Mouse (Mus musculus) forebrain, embryonic 14.5 days (tissue): ENCODE measurements around the gene Fam155a. TPM values are rescaled to one million over a fixed set of nuclear protein-coding genes. Genes with fewer than 3 reads are reported as not detected.
A peak's percentile ranks its signal among the peaks of the same experiment; 100 is the strongest.

ENCODE experiments used
- ATAC-seq: fragments of 200-750 bp; cut with Nextera tagmentation; 2 replicates; pipeline ENCODE4 v1.8.0; 2017; ENCODE audit warnings: mild to moderate bottlenecking, moderate library complexity
- DNase-seq: peaks from one replicate; pipeline ENCODE4 v3.0.0-alpha.2; 2015; ENCODE audit warnings: low spot score
- H3K27ac ChIP-seq: fragments of 300-500 bp; sonication (generic); 2 replicates; pipeline ENCODE4 v1.5.1; 2014; ENCODE audit warnings: low read depth, mild to moderate bottlenecking, control low read depth, low read length, moderate library complexity
- H3K27me3 ChIP-seq: fragments of 300-500 bp; sonication (generic); replicated peaks from 2 replicates; pipeline ENCODE4 v1.6.1; 2014; ENCODE audit warnings: low read length, control low read depth, mixed read lengths; ENCODE audit not compliant: control insufficient read depth, insufficient read depth
- H3K36me3 ChIP-seq: fragments of 300-500 bp; sonication (generic); 2 replicates; pipeline ENCODE4 v1.6.1; 2014; ENCODE audit warnings: low read length, control low read depth; ENCODE audit not compliant: control insufficient read depth, insufficient read depth
- H3K4me1 ChIP-seq: fragments of 300-500 bp; sonication (generic); 2 replicates; pipeline ENCODE4 v1.6.1; 2014; ENCODE audit warnings: antibody characterized with exemption, low read length, control low read depth; ENCODE audit not compliant: control insufficient read depth, insufficient read depth
- H3K4me2 ChIP-seq: fragments of 300-500 bp; sonication (generic); 2 replicates; pipeline ENCODE4 v1.6.1; 2014; ENCODE audit warnings: mild to moderate bottlenecking, control low read depth, low read length
- H3K4me3 ChIP-seq: fragments of 300-500 bp; sonication (generic); 2 replicates; pipeline ENCODE4 v1.5.1; 2014; ENCODE audit warnings: low read depth, low read length, control low read depth
- H3K9ac ChIP-seq: fragments of 300-500 bp; sonication (generic); 2 replicates; pipeline ENCODE4 v1.6.1; 2014; ENCODE audit warnings: mild to moderate bottlenecking, low read length, control low read depth, moderate library complexity
- H3K9me3 ChIP-seq: fragments of 300-500 bp; sonication (generic); replicated peaks from 2 replicates; pipeline ENCODE4 v1.6.1; 2016; ENCODE audit warnings: low read length, control low read depth, mixed read lengths; ENCODE audit not compliant: control insufficient read depth
- WGBS: fragments of 180-500 bp; shearing (Covaris S2); extraction: QIAGEN DNeasy Blood & Tissue Kit; methylation state at CpG from one replicate; pipeline ENCODE4 v1.1.7; 2014; 5-methylcytosine and 5-hydroxymethylcytosine counted together
- polyA plus RNA-seq: library from polyadenylated mRNA; unstranded; fragments of >200 nt; fragmentation: Nextera tagmentation; extraction: Ambion mirVana; gene quantifications from 2 replicates; pipeline ENCODE4 v1.2.1, GENCODE M21; 2014

Gene Fam155a
- polyA plus RNA-seq, 1 experiment from 2014 or later, result 12.1 TPM

DNA sequence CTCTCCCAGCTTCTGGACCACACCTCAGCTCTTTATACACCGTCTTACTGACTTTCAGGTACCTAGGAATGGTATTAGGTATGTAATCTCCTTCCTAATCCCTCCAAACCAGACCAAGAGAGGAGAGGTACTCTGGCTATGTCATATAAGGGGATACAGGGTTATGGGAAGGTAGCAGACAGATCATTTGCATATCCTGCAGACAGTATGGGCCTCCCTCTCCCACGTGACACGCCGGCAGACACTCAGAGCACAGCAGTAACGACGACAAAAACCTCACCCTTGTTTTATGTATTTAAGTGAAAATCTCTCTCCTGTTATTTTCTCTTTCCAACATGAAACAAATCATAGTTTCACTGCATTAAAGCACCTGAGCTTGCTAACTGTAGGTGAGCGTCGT is 496.8 kb downstream of the Fam155a start:
- H3K4me1 ChIP-seq, result no peaks in the 10 kb centered on the region
- H3K27ac ChIP-seq, result no peak overlapping the region
- H3K4me2 ChIP-seq, result no peak overlapping the region
- no peak overlapping the region for H3K9ac ChIP-seq
- no peak overlapping the region for H3K4me3 ChIP-seq
- no peak for DNase-seq
- no peaks in the 10 kb centered on the region for H3K9me3 ChIP-seq
- no peak for ATAC-seq
- 75% methylated on average over 8 of the region's 8 CpGs for WGBS
- no peaks in the 10 kb centered on the region for H3K36me3 ChIP-seq
- no peaks in the 10 kb centered on the region for H3K27me3 ChIP-seq

DNA sequence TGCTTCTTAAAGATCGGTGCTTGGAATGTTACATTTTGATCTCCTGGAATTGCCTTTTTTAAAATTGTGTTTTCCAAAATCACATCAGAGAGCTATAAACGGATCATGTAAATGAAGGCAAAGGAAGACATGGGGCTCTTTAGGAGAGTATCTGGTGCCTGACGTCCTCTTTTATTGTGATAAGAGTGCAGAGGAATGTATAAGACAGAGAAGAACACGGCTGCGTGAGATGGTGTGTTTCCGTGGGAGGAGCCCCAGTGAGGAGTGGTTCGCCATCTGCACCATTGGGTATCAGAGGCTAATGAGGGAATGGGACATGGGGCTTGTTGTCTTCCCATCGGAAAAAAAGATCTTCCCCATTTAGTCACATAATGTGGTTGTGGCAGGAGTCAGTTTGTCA is 506.6 kb downstream of the Fam155a start:
- Histone ChIP-seq H3K4me3 (no peak overlapping the region), H3K27me3 (no peaks in the 10 kb centered on the region), H3K4me1 (no peaks in the 10 kb centered on the region), H3K4me2 (no peak overlapping the region), H3K9ac (no peak overlapping the region), H3K36me3 (no peaks in the 10 kb centered on the region), H3K9me3 (no peaks in the 10 kb centered on the region), H3K27ac (no peak overlapping the region)
- 88% methylated on average over 8 of the region's 8 CpGs for WGBS
- DNase-seq (no peak), ATAC-seq (no peak)

DNA sequence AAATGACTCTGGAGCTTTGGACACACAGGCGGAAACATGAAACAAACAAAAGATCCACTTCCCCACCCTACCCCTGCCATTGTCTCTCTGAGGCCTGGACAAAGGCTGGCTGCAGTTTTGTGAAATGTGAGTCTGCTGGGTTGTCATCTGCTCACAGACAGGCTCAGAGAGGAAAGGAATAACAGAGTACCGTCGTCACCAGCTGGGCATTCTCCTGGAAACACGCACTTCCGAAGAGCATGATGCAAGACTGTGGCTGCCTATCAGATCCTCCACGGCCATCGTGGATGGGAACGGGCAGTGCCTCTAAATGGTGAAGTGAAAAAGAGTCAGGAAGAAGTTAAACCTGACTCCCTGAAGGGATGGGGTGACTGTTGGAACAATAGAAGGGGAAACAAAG is 509.4 kb downstream of the Fam155a start:
- WGBS, result 48% methylated on average over 8 of the region's 8 CpGs
- no peak for DNase-seq
- Histone ChIP-seq H3K27ac (no peak overlapping the region), H3K4me2 (no peak overlapping the region), H3K36me3 (no peaks in the 10 kb centered on the region), H3K4me1 (no peaks in the 10 kb centered on the region), H3K4me3 (no peak overlapping the region), H3K9me3 (no peaks in the 10 kb centered on the region), H3K27me3 (no peaks in the 10 kb centered on the region), H3K9ac (no peak overlapping the region)
- ATAC-seq, result no peak; the same call in 1 of the 2 replicates

DNA sequence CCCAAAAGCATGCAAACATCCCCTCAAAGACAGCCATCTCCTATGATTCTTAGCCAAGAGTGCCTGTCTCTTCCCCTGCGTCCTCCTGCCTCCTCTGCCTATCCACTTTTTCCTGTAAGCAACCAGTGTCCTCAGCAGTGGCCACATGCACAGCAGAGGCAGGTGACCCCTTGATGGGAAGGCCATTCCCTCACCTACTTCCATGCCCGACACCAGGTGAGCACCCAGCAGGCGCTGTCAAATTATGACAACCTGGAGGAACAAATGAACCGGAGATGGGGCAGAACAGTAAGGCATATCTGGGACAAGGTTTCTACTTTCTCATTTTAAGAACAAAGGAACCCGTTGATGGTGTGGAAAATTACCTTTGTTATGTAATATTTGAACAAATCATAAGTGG is 515.6 kb downstream of the Fam155a start:
- H3K9me3 ChIP-seq, result no peaks in the 10 kb centered on the region
- no peak overlapping the region for H3K9ac ChIP-seq
- no peak overlapping the region for H3K4me2 ChIP-seq
- H3K36me3 ChIP-seq, result no peaks in the 10 kb centered on the region
- H3K4me3 ChIP-seq, result no peak overlapping the region
- H3K27me3 ChIP-seq, result no peaks in the 10 kb centered on the region
- H3K27ac ChIP-seq, result no peak overlapping the region
- WGBS, result 96% methylated on average over 5 of the region's 5 CpGs
- ATAC-seq (no peak), DNase-seq (no peak)
- H3K4me1 ChIP-seq, result no peaks in the 10 kb centered on the region

DNA sequence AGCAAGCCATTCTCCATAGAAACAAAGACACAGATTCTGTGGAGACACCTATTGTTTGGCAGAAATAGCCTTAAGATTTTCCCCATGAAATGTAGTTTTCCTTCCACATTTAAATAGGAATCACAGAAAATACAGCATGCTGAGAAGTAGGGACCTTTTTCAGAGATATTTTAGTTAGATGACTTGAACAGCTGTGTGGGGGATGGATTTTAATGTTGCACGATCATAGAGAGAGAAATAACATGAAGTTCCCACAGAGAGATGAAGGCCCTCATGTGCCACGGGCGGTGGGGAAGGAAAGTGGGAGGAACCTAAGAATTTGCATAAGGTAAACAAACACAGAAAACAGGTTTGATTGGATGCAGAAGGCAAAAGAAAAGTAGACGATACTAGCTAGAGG is 518.0 kb downstream of the Fam155a start:
- Histone ChIP-seq H3K4me2 (no peak overlapping the region), H3K4me1 (no peaks in the 10 kb centered on the region), H3K4me3 (no peak overlapping the region), H3K27ac (no peak overlapping the region), H3K36me3 (no peaks in the 10 kb centered on the region), H3K27me3 (no peaks in the 10 kb centered on the region), H3K9ac (no peak overlapping the region), H3K9me3 (no peaks in the 10 kb centered on the region)
- no peak for DNase-seq
- 85% methylated on average over 4 of the region's 4 CpGs for WGBS
- no peak for ATAC-seq

DNA sequence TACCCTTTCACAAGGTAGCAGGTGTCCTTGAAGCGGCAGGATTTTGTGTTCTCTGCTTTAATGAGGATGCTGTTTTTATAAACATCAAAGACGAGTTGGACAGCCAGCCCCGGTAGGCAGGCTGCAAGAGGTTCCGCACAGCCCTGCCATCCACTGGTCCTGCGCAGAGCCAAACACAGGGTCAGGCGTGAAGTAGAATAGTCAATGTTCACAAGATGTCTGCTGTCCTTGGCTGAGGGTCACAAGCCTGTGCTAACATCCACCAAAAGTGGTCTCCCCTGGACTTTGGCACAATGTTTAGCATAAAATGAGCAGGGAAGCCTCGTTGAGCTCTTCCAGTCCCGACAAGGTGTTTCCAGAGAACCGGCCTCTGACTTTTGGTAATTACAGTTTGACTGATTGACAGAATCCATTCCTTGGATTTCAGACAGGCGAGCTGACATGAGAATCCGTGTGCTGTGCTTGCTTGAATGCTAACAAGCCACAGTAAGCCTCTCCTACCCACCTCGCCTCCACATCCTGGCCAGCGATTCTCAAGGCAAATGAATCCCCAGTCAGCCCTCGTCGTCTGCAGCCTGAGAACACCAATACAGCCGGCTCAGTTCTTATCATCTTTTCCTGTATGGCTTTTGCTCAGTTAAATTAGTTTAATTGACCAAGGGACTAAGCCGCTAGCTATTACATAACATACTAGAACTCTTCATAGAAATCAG is 522.7 kb downstream of the Fam155a start:
- ATAC-seq, result no peak
- DNase-seq, result no peak
- H3K27ac ChIP-seq, result no peak overlapping the region
- H3K4me3 ChIP-seq, result no peak overlapping the region
- H3K9ac ChIP-seq, result no peak overlapping the region
- WGBS, result 57% methylated on average over 17 of the region's 17 CpGs
- H3K4me1 ChIP-seq, result peaks cover 8% of the 10 kb centered on the region; the same call in 1 of the 2 replicates
- no peaks in the 10 kb centered on the region for H3K9me3 ChIP-seq
- H3K27me3 ChIP-seq, result no peaks in the 10 kb centered on the region
- no peaks in the 10 kb centered on the region for H3K36me3 ChIP-seq
- no peak overlapping the region for H3K4me2 ChIP-seq

DNA sequence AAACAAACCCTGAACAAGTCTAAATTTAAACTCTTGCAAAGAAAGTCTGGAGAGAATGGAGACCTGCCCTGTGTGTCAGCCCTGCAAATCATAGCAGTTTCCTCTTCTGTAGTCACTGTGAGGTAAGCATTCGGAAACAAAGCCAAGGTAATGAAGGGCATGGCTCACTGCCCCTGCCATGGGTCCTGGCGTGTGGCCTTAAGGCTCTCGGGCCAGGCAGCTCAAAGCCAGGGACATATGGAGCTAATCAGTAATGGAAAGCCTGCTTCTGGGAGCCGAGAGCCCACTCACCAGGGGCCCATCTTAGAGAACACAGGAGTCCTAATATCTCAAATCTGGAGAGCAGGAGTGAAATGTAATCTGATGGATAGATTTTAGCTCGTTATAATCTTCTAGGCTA is 525.0 kb downstream of the Fam155a start:
- Histone ChIP-seq H3K4me1 (peaks cover 14% of the 10 kb centered on the region), H3K9me3 (no peaks in the 10 kb centered on the region), H3K36me3 (no peaks in the 10 kb centered on the region), H3K4me2 (no peak overlapping the region), H3K4me3 (no peak overlapping the region), H3K27me3 (no peaks in the 10 kb centered on the region), H3K27ac (no peak overlapping the region), H3K9ac (no peak overlapping the region)
- ATAC-seq, result no peak
- no peak for DNase-seq
- WGBS, result 44% methylated on average over 5 of the region's 5 CpGs

DNA sequence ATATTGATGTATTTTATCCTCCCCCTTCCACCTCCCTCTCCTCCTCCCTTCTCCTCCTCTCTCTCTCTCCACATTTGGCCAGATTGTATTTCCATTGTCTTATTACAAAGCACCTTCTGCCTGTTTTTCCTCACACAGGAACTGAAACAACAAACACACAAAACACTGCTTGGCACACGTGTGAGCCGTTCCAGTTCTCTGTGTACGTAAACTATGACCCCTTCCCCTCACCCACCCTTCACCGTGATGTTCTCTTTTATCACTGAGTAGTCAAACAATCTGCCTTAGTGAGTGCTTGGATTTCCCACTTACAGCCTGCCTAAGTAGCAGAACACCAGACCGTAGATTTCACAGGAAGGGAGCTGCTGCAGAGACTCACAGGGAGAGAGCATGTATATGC is 530.0 kb downstream of the Fam155a start:
- DNase-seq (peak; percentile 76), ATAC-seq (peak; percentile 80)
- no peaks in the 10 kb centered on the region for H3K36me3 ChIP-seq
- no peak overlapping the region for H3K4me3 ChIP-seq
- 16% methylated on average over 5 of the region's 5 CpGs for WGBS
- no peaks in the 10 kb centered on the region for H3K9me3 ChIP-seq
- no peak overlapping the region for H3K4me2 ChIP-seq
- no peak overlapping the region for H3K27ac ChIP-seq
- peaks cover 23% of the 10 kb centered on the region for H3K4me1 ChIP-seq
- H3K27me3 ChIP-seq, result no peaks in the 10 kb centered on the region
- H3K9ac ChIP-seq, result no peak overlapping the region

DNA sequence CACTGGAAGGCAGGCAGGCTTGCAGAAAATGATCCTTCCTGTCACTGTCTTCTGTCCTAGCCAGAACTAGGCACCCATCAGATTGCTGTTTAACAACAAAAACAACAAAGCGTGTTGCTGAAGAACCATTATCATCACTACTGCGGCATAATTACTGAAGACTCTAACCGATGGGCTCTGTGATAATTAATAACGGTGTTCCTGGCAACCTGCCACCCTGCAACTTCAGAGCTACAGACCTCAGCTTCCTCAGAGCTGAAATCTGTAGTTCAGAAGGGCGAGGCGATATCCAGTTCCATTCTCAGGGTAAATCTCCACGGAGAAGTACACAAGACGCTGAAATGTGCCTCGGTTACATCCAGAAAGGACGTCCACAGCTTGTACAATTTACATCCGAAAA is 531.2 kb downstream of the Fam155a start:
- peaks cover 23% of the 10 kb centered on the region for H3K4me1 ChIP-seq
- no peak overlapping the region for H3K4me3 ChIP-seq
- H3K36me3 ChIP-seq, result no peaks in the 10 kb centered on the region
- H3K27ac ChIP-seq, result no peak overlapping the region
- H3K9me3 ChIP-seq, result no peaks in the 10 kb centered on the region
- H3K9ac ChIP-seq, result no peak overlapping the region; the same call in 1 of the 2 replicates
- 0 out of 2 replicates have a peak, but pooled peaks have one; percentile 22 for ATAC-seq
- no peaks in the 10 kb centered on the region for H3K27me3 ChIP-seq
- 0 out of 2 replicates have a peak overlapping the region, but pooled peaks have one; percentile 12 for H3K4me2 ChIP-seq
- 40% methylated on average over 11 of the region's 11 CpGs for WGBS
- DNase-seq, result peak; percentile 69
